Mouse (Mus musculus) layer of hippocampus, postnatal 14 days (tissue): ENCODE data around the gene Garem2. TPM values are rescaled to one million over a fixed set of nuclear protein-coding genes. Genes with fewer than 3 reads are reported as not detected.

Source experiments
- DNase-seq, 2 experiments: peaks; one replicate each; pipeline ENCODE4 v3.0.0; 2021 to 2022; ENCODE audit warnings: low spot score in 2 of 2, mixed read lengths in 1 of 2
- total RNA-seq, 2 experiments: library from RNA; stranded (reverse); gene quantifications; 2 replicates each; pipeline ENCODE4 v1.2.3; 2021

Garem2 gene
- total RNA-seq, 2 experiments from 2014 or later, result 13.7 to 14.8 TPM

- no peak for DNase-seq
Measured at GRCm38 (mm10) chr5:30148133-30148920, 43.4 kb downstream of the Garem2 start.

DNA sequence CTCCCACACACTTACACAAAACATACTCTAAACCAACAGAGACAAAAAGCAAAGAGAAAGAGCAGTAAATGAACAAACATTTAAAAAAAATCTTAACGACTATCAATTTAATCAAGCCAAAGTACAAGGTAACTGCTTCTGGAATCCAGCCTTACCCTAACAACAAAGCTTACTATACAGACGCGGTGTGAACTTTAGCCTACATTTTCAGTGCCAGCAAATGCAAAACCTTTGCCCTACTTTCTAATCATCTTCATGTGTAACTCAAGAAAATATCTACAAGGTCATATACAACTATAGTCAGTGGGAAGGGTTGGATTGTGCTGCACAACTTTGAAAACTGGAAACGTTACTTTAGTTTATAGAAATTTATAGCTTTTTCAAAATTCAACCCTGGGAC is 47.0 kb downstream of the Garem2 start:
- no peak for DNase-seq

DNA sequence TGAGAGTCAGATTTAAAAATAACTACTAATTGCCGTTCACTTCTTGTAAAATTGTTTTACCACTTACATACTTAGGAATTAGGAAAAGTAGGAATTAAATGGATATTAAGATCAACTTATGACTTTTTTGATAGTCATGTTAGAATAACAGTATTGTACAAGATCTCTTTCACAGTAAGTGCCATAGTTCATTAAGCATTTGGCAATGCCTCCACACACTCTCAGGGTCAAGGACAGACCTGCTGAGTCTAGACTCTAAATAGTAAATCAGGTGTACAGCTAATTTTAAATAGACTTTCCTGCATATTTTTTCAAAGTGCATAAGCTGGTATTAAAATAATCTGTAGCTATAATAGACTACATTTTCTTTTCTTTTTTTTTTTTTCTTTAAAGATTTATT is 47.5 kb downstream of the Garem2 start:
- no peak for DNase-seq

GRCm38 (mm10) chr5:30153222-30153621 is 48.3 kb downstream of the Garem2 start:
- DNase-seq, result no peak

DNA sequence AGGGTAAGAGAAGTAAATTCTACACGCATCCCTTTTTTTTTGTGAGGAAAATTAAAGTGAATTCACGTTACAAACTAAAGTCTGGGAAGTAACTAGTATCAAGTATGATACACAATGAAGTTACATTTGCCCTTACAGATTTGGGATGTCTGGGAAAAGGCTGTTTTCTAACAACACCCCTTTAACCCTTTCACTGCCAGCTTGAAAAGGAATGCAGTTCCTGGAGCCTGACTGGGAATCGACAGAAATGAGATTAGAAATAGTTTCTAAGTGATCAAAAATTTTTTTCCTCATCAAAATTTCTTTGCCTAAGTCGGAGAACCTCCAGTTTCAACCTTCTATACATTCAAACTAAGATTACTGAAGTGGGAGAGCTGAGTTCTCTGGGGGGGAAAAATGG is 49.1 kb downstream of the Garem2 start:
- peak in 1 of 2 experiments; percentile 24 for DNase-seq

GRCm38 (mm10) chr5:30154474-30155394 is 49.8 kb downstream of the Garem2 start, which contains the start of the genes Hadha and Hadhb:
Hadha (minus strand) TSS chr5:30155162.
Hadhb (plus strand) TSS chr5:30155248.
- DNase-seq, result peak; percentile 93 to 97

DNA sequence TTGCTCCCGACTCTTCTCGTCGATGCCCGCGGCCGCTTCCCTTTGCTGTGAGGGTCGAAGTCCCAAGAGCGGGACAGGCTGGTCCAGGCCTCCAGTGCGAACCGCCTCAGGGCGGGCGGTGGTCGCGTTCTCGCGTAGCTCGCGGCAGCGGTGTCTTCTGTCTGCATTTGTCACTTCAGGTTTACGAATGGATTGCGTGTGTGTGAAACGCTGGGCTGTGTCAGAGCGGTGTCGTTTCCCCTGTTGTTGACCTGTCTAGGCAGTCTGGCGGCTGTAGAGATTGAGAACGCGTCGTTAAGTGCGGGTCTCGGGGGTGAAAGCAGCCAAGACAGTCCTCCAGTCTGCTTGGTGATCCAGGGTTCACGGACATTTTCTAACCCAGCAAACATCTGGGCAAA is 50.4 kb downstream of the Garem2 start:
- no peak for DNase-seq

DNA sequence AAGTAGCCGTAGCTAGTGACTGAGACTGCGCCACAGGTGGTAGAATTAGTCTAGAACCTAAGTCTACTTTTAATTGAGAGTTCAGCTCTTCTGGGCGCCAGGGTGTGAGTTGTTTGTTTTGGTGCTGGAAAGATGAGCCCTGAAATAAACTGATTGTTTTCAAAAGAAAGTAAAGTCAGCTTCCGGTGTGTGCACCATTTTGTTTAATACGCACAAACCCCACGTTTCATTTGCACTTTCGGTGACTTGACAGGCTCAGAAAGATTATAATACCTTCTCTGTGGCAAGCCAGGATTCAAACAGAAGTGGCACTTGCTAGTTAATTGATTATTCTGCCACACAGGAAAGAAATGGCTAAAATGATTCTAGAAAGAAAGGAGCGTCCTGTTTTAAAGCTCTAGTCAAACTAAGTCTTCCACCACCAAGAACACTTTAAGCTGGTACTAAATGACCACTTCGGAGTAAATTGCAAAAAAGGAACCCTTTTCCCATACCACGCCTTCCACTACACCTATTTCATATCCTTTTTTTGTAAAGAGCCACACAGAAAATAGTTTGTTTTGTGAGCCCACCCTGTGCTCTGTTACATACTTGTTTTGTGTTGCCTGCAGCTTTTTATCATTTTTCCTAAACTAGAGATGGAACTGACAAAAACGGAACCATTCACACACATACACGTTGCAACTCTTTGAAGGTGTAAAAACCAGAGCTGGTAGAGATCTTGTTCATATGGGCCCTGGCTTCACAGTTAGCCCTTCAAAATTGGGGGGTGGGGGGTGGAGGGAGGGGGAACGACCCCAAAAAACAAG is 51.1 kb downstream of the Garem2 start:
- DNase-seq, result no peak

DNA sequence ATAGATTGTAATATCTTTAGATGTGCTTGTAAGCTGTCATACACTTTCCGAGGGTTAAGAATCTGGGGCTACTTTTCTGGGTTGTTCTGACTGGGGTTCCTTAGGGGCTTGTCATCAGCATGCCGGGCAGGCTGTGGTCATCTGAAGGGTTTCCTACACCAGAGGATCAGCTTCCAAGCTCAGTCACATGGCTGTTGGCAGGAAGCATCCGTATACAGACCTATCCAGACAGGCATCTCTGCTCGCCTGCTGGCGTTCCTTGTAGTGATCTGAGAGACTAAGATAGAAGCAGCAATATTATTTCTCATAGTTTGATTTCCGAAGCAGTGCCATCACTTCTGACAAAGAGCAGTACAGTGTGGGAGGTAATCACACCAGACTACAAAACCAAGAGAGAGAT is 54.6 kb downstream of the Garem2 start:
- DNase-seq, result no peak

DNA sequence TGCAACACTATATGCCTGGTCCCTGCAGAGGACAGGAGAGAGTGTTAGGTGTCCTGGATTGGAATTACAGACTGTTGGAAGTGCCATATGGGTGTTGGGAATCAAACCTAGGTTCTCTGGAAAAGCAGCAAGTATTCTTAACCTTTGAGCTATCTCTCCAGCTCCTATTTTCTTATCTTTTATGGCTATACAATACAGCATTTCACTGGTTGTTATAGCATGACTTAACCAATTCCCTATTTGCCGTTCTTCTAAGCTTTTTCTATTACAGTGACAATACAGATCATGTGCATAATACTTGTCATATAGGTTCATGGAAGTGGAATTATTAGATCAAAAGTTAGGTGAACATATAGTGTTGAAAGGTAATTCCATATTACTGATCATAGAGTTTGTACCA is 56.9 kb downstream of the Garem2 start:
- DNase-seq, result no peak

DNA sequence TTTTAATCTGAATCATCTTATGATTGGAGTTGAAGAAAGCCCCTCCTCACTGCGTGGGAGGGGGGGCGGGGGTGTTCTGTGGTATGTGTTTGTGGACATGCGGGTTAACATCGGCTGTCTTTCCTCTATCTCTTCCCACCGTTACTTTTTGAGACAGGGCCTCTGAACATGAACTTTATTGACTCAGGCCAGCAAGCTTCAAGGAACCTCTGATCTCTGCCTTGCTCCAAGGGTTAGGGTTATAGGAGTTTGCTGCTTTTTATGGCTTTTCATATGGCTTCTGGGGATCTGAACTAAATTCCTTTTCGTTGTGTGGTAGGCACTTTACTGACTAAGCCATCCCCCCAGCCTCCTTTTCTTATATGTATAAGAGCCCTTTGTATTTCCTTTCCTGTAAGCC is 57.4 kb downstream of the Garem2 start:
- DNase-seq, result no peak

GRCm38 (mm10) chr5:30165234-30165946 is 60.4 kb downstream of the Garem2 start:
- DNase-seq, result no peak

Other genes starting within 250 kb of the Garem2 start
- gene Il6, start 92.0 kb upstream of the Garem2 start, total RNA-seq, result not detected
- 1 to 10 TPM; 7.1 to 7.9 TPM for gene Tyms, start 31.5 kb upstream of the Garem2 start, total RNA-seq
- gene 3110082J24Rik, start 925 bp downstream of the Garem2 start, total RNA-seq, result 1 to 10 TPM; 2.9 to 5.5 TPM
- 10 to 100 TPM; 78.4 to 95.1 TPM for gene Hadha, start 50.0 kb downstream of the Garem2 start, total RNA-seq
- gene Hadhb, start 50.1 kb downstream of the Garem2 start, total RNA-seq, result 10 to 100 TPM; 80.1 to 81.8 TPM
- not detected for gene Adgrf3, start 100.6 kb downstream of the Garem2 start, total RNA-seq
- 10 to 100 TPM; 42.8 to 57.1 TPM for gene Selenoi, start 127.4 kb downstream of the Garem2 start, total RNA-seq
- 10 to 100 TPM in 1 of 2 experiments, 1 to 10 TPM in 1; 9.7 to 10.2 TPM for gene Drc1, start 176.2 kb downstream of the Garem2 start, total RNA-seq